Mouse (Mus musculus) megakaryocyte, adult 5-6 weeks (primary cell): ENCODE results near the gene Col11a2. TPM values are rescaled to one million over a fixed set of nuclear protein-coding genes. Genes with fewer than 3 reads are reported as not detected.
A peak's percentile ranks its signal among the peaks of the same experiment; 100 is the strongest.

Source experiments
- ATAC-seq: 2 replicates; pipeline ENCODE4 v1.8.0; 2016; ENCODE audit warnings: mild to moderate bottlenecking, inconsistent platforms; ENCODE audit not compliant: poor library complexity, severe bottlenecking
- total RNA-seq, 2 experiments: library from RNA; stranded (forward) in 1 of 2; stranded (reverse) in 1 of 2; fragments of 153-499, 151-499 nt in 1 of 2; fragments of 221-1000, 200-1000 nt in 1 of 2; gene quantifications; 2 replicates each; pipeline versions ENCODE4 v1.2.3 to v1.2.4; 2015 to 2017

The Col11a2 gene
- total RNA-seq, 2 experiments from 2014 or later, result 0.87 to 1.5 TPM

- ATAC-seq, result no peak
Observed at GRCm38 (mm10) chr17:34101185-34101584, 61.9 kb downstream of the Col11a2 start.

- peak; percentile 93 for ATAC-seq
Observed at GRCm38 (mm10) chr17:34101604-34102032, 62.4 kb downstream of the Col11a2 start.

DNA sequence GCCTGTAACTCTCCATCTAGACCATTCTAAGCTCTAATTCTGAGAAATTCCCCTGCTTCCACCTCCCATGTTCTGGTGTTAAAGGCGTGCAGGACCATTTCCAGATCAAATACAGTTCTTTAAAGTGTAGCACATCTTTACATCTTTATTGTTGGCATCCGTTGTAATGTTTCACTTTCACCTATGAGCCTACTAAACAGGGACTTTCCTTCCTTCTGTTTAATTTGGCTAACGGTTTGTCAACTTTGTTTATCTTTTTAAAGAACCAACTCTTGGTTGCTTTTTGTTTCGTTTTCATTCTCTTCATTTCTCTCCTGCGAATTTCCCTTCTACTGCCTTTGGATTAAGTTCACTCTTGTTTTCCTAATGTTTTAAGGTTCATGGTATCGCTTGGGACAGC lies 63.6 kb downstream of the Col11a2 start:
- ATAC-seq, result no peak

- ATAC-seq, result no peak
Observed at GRCm38 (mm10) chr17:34104804-34105203, 65.6 kb downstream of the Col11a2 start.

DNA sequence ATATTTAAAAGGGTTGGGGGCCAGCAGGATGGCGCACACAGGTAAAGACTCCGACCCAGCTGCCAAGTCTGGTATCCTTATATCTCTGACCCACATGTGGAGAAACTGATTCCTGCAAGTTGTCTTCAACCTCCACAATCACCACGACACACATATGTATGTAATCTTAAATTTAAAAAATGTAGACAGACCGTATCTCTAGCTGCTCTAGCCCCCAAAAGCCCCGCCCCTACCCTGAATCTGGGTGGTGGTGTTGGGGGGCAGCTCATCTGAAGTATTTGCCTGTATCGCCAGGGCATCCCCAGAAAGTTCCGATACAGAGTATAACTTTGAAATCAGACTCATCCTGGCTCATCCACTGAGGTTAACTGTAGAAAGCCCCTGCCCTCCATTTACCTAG lies 67.3 kb downstream of the Col11a2 start:
- no peak for ATAC-seq

DNA sequence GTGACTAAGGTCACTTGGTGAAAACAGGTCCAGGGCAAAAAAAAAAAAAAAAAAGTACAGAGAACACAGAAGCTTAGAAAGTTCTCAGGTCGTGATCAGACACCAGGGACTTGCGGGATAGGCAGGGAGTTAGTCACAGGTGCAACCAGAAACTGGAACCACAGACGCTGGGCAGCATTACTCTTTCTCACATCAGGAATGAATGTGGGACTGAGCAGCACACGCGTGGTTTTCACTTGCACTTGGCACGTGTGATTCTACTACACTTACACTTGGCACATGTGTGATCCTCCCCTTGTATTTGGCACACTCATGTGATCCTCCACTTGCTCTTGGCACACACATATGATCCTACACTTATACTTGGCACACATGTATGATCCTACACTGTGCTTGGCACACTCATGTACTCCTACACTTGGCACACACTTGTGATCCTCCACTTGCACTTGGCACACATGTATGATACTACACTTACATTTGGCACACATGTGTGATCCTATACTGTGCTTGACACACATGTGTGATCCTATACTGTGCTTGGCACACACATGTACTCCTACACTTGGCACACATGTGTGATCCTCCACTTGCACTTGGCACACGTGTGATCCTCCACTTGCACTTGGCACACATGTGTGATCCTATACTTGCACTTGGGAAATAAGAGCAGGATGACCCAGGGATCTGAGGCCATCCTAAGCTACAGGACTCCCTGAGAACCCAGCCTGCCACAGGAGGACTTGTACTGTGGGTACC lies 68.1 kb downstream of the Col11a2 start:
- ATAC-seq, result no peak

GRCm38 (mm10) chr17:34108460-34108859 lies 69.2 kb downstream of the Col11a2 start:
- ATAC-seq, result no peak

DNA sequence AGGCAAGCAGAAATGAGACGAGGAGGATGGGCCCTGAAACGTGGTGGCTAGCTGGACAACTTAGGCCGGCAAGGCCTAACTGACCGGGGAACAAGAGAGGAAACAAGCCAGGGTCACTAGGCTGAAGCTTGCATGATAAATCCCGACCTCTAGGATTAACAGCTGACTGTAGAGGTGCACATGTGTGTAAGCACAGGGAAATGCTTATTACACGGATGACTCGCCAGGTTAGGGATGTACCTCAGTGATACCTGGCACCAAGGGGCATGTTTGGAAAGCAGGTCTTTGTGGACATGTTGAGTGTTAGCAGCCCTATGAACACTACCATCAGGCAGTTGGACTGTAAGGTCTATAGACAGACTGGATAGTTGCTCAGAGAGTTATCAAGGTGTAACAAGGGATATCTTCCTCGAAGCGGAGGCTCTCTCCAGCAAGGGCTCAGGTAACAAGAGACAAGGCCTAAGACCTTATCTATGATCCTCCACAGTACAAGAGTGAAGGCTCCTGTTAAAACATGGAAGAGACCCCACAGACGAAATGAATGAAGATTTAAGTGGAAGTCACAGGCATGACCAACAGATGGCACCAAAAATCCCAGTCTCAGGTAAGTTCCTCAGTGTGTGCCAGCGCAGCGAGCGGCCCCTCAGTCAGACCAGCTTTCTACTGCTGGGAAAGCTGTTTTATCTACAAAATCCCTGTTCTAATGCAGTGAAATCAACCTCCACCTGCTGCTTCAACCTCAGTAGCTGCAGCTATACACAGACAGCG lies 70.0 kb downstream of the Col11a2 start:
- no peak for ATAC-seq

DNA sequence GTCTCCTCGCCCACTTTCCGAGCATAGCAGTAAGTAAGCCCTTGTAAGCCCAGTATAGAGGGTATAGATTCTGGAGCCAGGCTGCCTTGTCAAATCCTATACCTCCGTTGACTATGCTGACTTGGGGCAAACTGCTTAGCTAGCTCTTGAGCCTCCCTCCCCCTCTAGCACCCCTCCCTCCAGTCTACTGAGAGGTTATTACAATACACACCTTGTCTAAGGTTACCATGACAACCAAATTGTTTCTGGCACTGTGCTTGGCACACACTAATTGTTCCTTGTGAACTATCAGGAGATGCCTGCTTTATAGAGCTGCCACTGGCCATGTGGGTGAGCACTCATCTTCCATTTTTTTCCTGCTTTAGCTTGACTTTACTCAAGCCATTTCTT lies 70.6 kb downstream of the Col11a2 start:
- no peak for ATAC-seq

GRCm38 (mm10) chr17:34110309-34110708 lies 71.1 kb downstream of the Col11a2 start:
- no peak for ATAC-seq

DNA sequence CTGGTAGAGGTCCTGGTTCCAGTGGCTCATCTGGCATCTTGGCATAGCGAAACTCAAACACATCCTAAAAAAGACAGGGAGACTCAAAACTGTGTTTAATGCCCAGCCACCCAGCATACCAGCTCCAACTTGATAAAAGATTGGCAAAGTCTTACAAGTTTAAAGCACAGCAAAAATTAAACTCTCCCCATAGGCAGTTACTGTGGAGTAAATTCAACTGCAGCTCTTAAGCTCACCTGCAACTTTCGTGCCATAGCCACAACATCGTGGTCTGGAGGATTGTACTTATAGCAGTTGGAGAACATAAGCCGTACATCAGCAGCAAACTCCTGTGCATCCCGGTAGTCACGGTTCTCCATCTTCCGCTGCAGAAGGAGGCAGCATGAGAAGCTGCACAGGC lies 74.9 kb downstream of the Col11a2 start:
- ATAC-seq, result no peak

Other genes with a start within 250 kb of the Col11a2 start
Only the 30 nearest of the 33 such genes appear.
- gene Rps28, start 214.9 kb upstream of the Col11a2 start, total RNA-seq (2015), result 875 and 928 TPM in 2 replicates
- 2,242 and 2,459 TPM in 2 replicates for gene Rps28, start 214.9 kb upstream of the Col11a2 start, total RNA-seq (2017)
- 150 and 160 TPM in 2 replicates for gene Ndufa7, start 214.9 kb upstream of the Col11a2 start, total RNA-seq (2015)
- 110 and 139 TPM in 2 replicates for gene Ndufa7, start 214.9 kb upstream of the Col11a2 start, total RNA-seq (2017)
- 2.5 and 4.0 TPM in 2 replicates for gene Cd320, start 196.3 kb upstream of the Col11a2 start, total RNA-seq (2015)
- 0.85 and 1.5 TPM in 2 replicates for gene Cd320, start 196.3 kb upstream of the Col11a2 start, total RNA-seq (2017)
- not detected in 2 replicates for gene Gm7029, start 165.6 kb upstream of the Col11a2 start, total RNA-seq (2015)
- not detected in 2 replicates for gene Gm7029, start 165.6 kb upstream of the Col11a2 start, total RNA-seq (2017)
- 9.0 and 12.9 TPM in 2 replicates for gene Kifc1, start 148.8 kb upstream of the Col11a2 start, total RNA-seq (2015)
- 40.1 and 41.3 TPM in 2 replicates for gene Kifc1, start 148.8 kb upstream of the Col11a2 start, total RNA-seq (2017)
- 4.9 and 9.8 TPM in 2 replicates for gene Platr17, start 134.3 kb upstream of the Col11a2 start, total RNA-seq (2015)
- gene Platr17, start 134.3 kb upstream of the Col11a2 start, total RNA-seq (2017), result 2.6 and 5.9 TPM in 2 replicates
- gene Daxx, start 130.0 kb upstream of the Col11a2 start, total RNA-seq (2015), result 42.1 and 49.7 TPM in 2 replicates
- gene Daxx, start 130.0 kb upstream of the Col11a2 start, total RNA-seq (2017), result 39.3 and 63.3 TPM in 2 replicates
- gene Tapbp, start 123.5 kb upstream of the Col11a2 start, total RNA-seq (2015), result 99.7 and 105 TPM in 2 replicates
- gene Tapbp, start 123.5 kb upstream of the Col11a2 start, total RNA-seq (2017), result 88.9 and 93.3 TPM in 2 replicates
- gene Zbtb22, start 123.5 kb upstream of the Col11a2 start, total RNA-seq (2015), result 13.7 and 14.0 TPM in 2 replicates
- 22.0 and 25.8 TPM in 2 replicates for gene Zbtb22, start 123.5 kb upstream of the Col11a2 start, total RNA-seq (2017)
- gene Rgl2, start 109.9 kb upstream of the Col11a2 start, total RNA-seq (2015), result 33.6 and 38.2 TPM in 2 replicates
- gene Rgl2, start 109.9 kb upstream of the Col11a2 start, total RNA-seq (2017), result 51.8 and 58.3 TPM in 2 replicates
- 84.1 and 88.3 TPM in 2 replicates for gene Pfdn6, start 99.1 kb upstream of the Col11a2 start, total RNA-seq (2015)
- 148 and 161 TPM in 2 replicates for gene Pfdn6, start 99.1 kb upstream of the Col11a2 start, total RNA-seq (2017)
- gene Wdr46, start 98.8 kb upstream of the Col11a2 start, total RNA-seq (2015), result 12.2 and 12.4 TPM in 2 replicates
- 21.6 and 23.7 TPM in 2 replicates for gene Wdr46, start 98.8 kb upstream of the Col11a2 start, total RNA-seq (2017)
- 3.5 and 4.0 TPM in 2 replicates for gene B3galt4, start 87.9 kb upstream of the Col11a2 start, total RNA-seq (2015)
- 4.9 and 5.7 TPM in 2 replicates for gene B3galt4, start 87.9 kb upstream of the Col11a2 start, total RNA-seq (2017)
- 15.7 and 17.7 TPM in 2 replicates for gene Vps52, start 83.6 kb upstream of the Col11a2 start, total RNA-seq (2015)
- 11.6 and 22.8 TPM in 2 replicates for gene Vps52, start 83.6 kb upstream of the Col11a2 start, total RNA-seq (2017)
- gene Rps18, start 83.4 kb upstream of the Col11a2 start, total RNA-seq (2015), result 2,016 and 2,115 TPM in 2 replicates
- gene Rps18, start 83.4 kb upstream of the Col11a2 start, total RNA-seq (2017), result 724 and 801 TPM in 2 replicates
- gene H2-K1, start 39.1 kb upstream of the Col11a2 start, total RNA-seq (2015), result 868 and 887 TPM in 2 replicates
- 668 and 686 TPM in 2 replicates for gene H2-K1, start 39.1 kb upstream of the Col11a2 start, total RNA-seq (2017)
- gene Ring1, start 14.8 kb upstream of the Col11a2 start, total RNA-seq (2015), result 5.3 and 6.7 TPM in 2 replicates
- gene Ring1, start 14.8 kb upstream of the Col11a2 start, total RNA-seq (2017), result 7.9 and 9.6 TPM in 2 replicates
- gene H2-Ke6, start 11.4 kb upstream of the Col11a2 start, total RNA-seq (2015), result 67.7 and 84.3 TPM in 2 replicates
- gene H2-Ke6, start 11.4 kb upstream of the Col11a2 start, total RNA-seq (2017), result 34.6 and 35.5 TPM in 2 replicates
- 5.4 and 6.4 TPM in 2 replicates for gene Slc39a7, start 7.8 kb upstream of the Col11a2 start, total RNA-seq (2015)
- gene Slc39a7, start 7.8 kb upstream of the Col11a2 start, total RNA-seq (2017), result 72.5 and 83.1 TPM in 2 replicates
- 19.6 and 23.4 TPM in 2 replicates for gene Rxrb, start 7.6 kb upstream of the Col11a2 start, total RNA-seq (2015)
- gene Rxrb, start 7.6 kb upstream of the Col11a2 start, total RNA-seq (2017), result 23.7 and 27.2 TPM in 2 replicates
- 10.0 and 10.8 TPM in 2 replicates for gene H2-Oa, start 52.9 kb downstream of the Col11a2 start, total RNA-seq (2015)
- 3.7 and 6.9 TPM in 2 replicates for gene H2-Oa, start 52.9 kb downstream of the Col11a2 start, total RNA-seq (2017)
- gene H2-DMa, start 80.1 kb downstream of the Col11a2 start, total RNA-seq (2015), result 172 and 189 TPM in 2 replicates
- gene H2-DMa, start 80.1 kb downstream of the Col11a2 start, total RNA-seq (2017), result 145 and 152 TPM in 2 replicates
- gene Brd2, start 83.2 kb downstream of the Col11a2 start, total RNA-seq (2015), result 287 and 312 TPM in 2 replicates
- gene Brd2, start 83.2 kb downstream of the Col11a2 start, total RNA-seq (2017), result 286 and 353 TPM in 2 replicates
- 8.9 and 9.6 TPM in 2 replicates for gene H2-DMb2, start 103.9 kb downstream of the Col11a2 start, total RNA-seq (2015)
- 12.4 and 18.3 TPM in 2 replicates for gene H2-DMb2, start 103.9 kb downstream of the Col11a2 start, total RNA-seq (2017)
- 105 and 109 TPM in 2 replicates for gene H2-DMb1, start 113.6 kb downstream of the Col11a2 start, total RNA-seq (2015)
- gene H2-DMb1, start 113.6 kb downstream of the Col11a2 start, total RNA-seq (2017), result 110 and 132 TPM in 2 replicates
- gene Tap1, start 148.1 kb downstream of the Col11a2 start, total RNA-seq (2015), result 43.4 and 46.2 TPM in 2 replicates
- 96.5 and 101 TPM in 2 replicates for gene Tap1, start 148.1 kb downstream of the Col11a2 start, total RNA-seq (2017)
- 142 and 149 TPM in 2 replicates for gene Psmb9, start 148.3 kb downstream of the Col11a2 start, total RNA-seq (2015)
- 78.7 and 125 TPM in 2 replicates for gene Psmb9, start 148.3 kb downstream of the Col11a2 start, total RNA-seq (2017)
- gene Psmb8, start 158.3 kb downstream of the Col11a2 start, total RNA-seq (2015), result 230 and 263 TPM in 2 replicates
- 339 and 455 TPM in 2 replicates for gene Psmb8, start 158.3 kb downstream of the Col11a2 start, total RNA-seq (2017)
- 6.4 and 7.1 TPM in 2 replicates for gene Tap2, start 164.1 kb downstream of the Col11a2 start, total RNA-seq (2015)
- gene Tap2, start 164.1 kb downstream of the Col11a2 start, total RNA-seq (2017), result 34.2 and 35.9 TPM in 2 replicates
- gene H2-Ob, start 199.5 kb downstream of the Col11a2 start, total RNA-seq (2015), result 4.2 and 4.7 TPM in 2 replicates
- 2.4 and 2.5 TPM in 2 replicates for gene H2-Ob, start 199.5 kb downstream of the Col11a2 start, total RNA-seq (2017)